Mouse (Mus musculus): ENCODE results near the gene Fgfr2. TPM values are rescaled to one million over a fixed set of nuclear protein-coding genes. Genes with fewer than 3 reads are reported as not detected.

Fgfr2 gene
- polyA plus RNA-seq, 1 experiment from 2014 or later, result 18.5 TPM

- 3% methylated on average over 13 of the region's 13 CpGs for WGBS (ENCODE audit: insufficient replicate concordance)
Measured at GRCm38 (mm10) chr7:131545701-131546385, 1577.3 kb downstream of the Fgfr2 start.

GRCm38 (mm10) chr7:131544871-131545270 is 1578.3 kb downstream of the Fgfr2 start:
- Histone ChIP-seq H3K9me3 (replicated peaks) (no peaks in the 10 kb centered on the region), H3K27ac (no peak overlapping the region), H3K4me1 (peaks cover 17% of the 10 kb centered on the region), H3K27me3 (replicated peaks) (peaks cover 100% of the 10 kb centered on the region), H3K4me2 (no peak overlapping the region), H3K9ac (no peak overlapping the region), H3K4me3 (no peak overlapping the region), H3K36me3 (no peaks in the 10 kb centered on the region)
- ATAC-seq, result no peak
- WGBS (ENCODE audit: insufficient replicate concordance), result 4% methylated on average over 5 of the region's 5 CpGs

More at GRCm38 (mm10) chr7:131545701-131546385, 1577.3 kb downstream of the Fgfr2 start:
- no peak for ATAC-seq
- no peak overlapping the region for H3K4me2 ChIP-seq
- no peak overlapping the region for H3K27ac ChIP-seq
- H3K27me3 ChIP-seq (replicated peaks), result peaks cover 100% of the 10 kb centered on the region
- no peaks in the 10 kb centered on the region for H3K9me3 ChIP-seq (replicated peaks)
- no peak overlapping the region for H3K9ac ChIP-seq
- no peaks in the 10 kb centered on the region for H3K36me3 ChIP-seq
- peaks cover 17% of the 10 kb centered on the region for H3K4me1 ChIP-seq
- H3K4me3 ChIP-seq, result no peak overlapping the region

- H3K4me3 ChIP-seq, result peak overlapping the region; percentile 28
- no peaks in the 10 kb centered on the region for H3K9me3 ChIP-seq (replicated peaks)
- no peaks in the 10 kb centered on the region for H3K36me3 ChIP-seq
- H3K27ac ChIP-seq, result no peak overlapping the region
- WGBS (ENCODE audit: insufficient replicate concordance), result 2% methylated on average over 75 of the region's 75 CpGs
- peak overlapping the region; percentile 61 for H3K4me2 ChIP-seq
- peaks cover 17% of the 10 kb centered on the region for H3K4me1 ChIP-seq
- peaks cover 100% of the 10 kb centered on the region for H3K27me3 ChIP-seq (replicated peaks)
- no peak overlapping the region for H3K9ac ChIP-seq
- no peak for ATAC-seq
Measured at GRCm38 (mm10) chr7:131543623-131544481, 1579.3 kb downstream of the Fgfr2 start.

GRCm38 (mm10) chr7:131542872-131543622 is 1580.1 kb downstream of the Fgfr2 start:
- no peak for ATAC-seq
- WGBS (ENCODE audit: insufficient replicate concordance), result 1% methylated on average over 59 of the region's 71 CpGs

GRCm38 (mm10) chr7:131542115-131542871 is 1580.9 kb downstream of the Fgfr2 start, which contains the start of gene Hmx3:
TSS of gene Hmx3 (plus strand) at chr7:131542867.
- Histone ChIP-seq H3K27ac (no peak within 1 kb of the TSS), H3K27me3 (replicated peaks) (peaks cover 99% of the 10 kb centered on the region), H3K9ac (no peak within 1 kb of the TSS), H3K4me2 (peak within 1 kb of the TSS; percentile 61), H3K9me3 (replicated peaks) (no peaks in the 10 kb centered on the region), H3K4me3 (peak within 1 kb of the TSS; percentile 32), H3K36me3 (no peaks in the 10 kb centered on the region), H3K4me1 (peaks cover 17% of the 10 kb centered on the region)
- WGBS (ENCODE audit: insufficient replicate concordance), result under 1% methylated on average over 62 of the region's 65 CpGs
- peak; percentile 21; the same call in 1 of the 2 replicates for ATAC-seq

More at GRCm38 (mm10) chr7:131542872-131543622, 1580.1 kb downstream of the Fgfr2 start:
- no peak overlapping the region for H3K9ac ChIP-seq
- no peaks in the 10 kb centered on the region for H3K36me3 ChIP-seq
- no peaks in the 10 kb centered on the region for H3K9me3 ChIP-seq (replicated peaks)
- H3K4me2 ChIP-seq, result peak overlapping the region; percentile 61
- H3K4me3 ChIP-seq, result peak overlapping the region; percentile 32
- H3K4me1 ChIP-seq, result peaks cover 17% of the 10 kb centered on the region
- no peak overlapping the region for H3K27ac ChIP-seq
- H3K27me3 ChIP-seq (replicated peaks), result peaks cover 100% of the 10 kb centered on the region

GRCm38 (mm10) chr7:131541184-131542114 is 1581.7 kb downstream of the Fgfr2 start:
- no peaks in the 10 kb centered on the region for H3K9me3 ChIP-seq (replicated peaks)

GRCm38 (mm10) chr7:131539979-131540378 is 1583.2 kb downstream of the Fgfr2 start:
- Histone ChIP-seq H3K27ac (no peak overlapping the region), H3K4me2 (no peak overlapping the region), H3K4me1 (peaks cover 17% of the 10 kb centered on the region), H3K9ac (no peak overlapping the region), H3K9me3 (replicated peaks) (no peaks in the 10 kb centered on the region), H3K27me3 (replicated peaks) (peaks cover 89% of the 10 kb centered on the region), H3K36me3 (no peaks in the 10 kb centered on the region), H3K4me3 (no peak overlapping the region)
- WGBS (ENCODE audit: insufficient replicate concordance), result 0% methylated on average over 7 of the region's 7 CpGs
- ATAC-seq, result no peak

More at GRCm38 (mm10) chr7:131541184-131542114, 1581.7 kb downstream of the Fgfr2 start:
- peaks cover 99% of the 10 kb centered on the region for H3K27me3 ChIP-seq (replicated peaks)
- peak overlapping the region; percentile 32 for H3K4me3 ChIP-seq
- no peak overlapping the region for H3K27ac ChIP-seq
- no peak overlapping the region for H3K9ac ChIP-seq
- no peaks in the 10 kb centered on the region for H3K36me3 ChIP-seq
- WGBS (ENCODE audit: insufficient replicate concordance), result 2% methylated on average over 41 of the region's 41 CpGs
- H3K4me1 ChIP-seq, result peaks cover 17% of the 10 kb centered on the region
- no peak for ATAC-seq
- H3K4me2 ChIP-seq, result peak overlapping the region; percentile 61

- no peaks in the 10 kb centered on the region for H3K27me3 ChIP-seq (replicated peaks)
- H3K9me3 ChIP-seq (replicated peaks), result no peaks in the 10 kb centered on the region
- H3K4me2 ChIP-seq, result no peak overlapping the region
- 50% methylated on average over 2 of the region's 2 CpGs for WGBS (ENCODE audit: insufficient replicate concordance)
- H3K4me1 ChIP-seq, result no peaks in the 10 kb centered on the region
- no peak overlapping the region for H3K9ac ChIP-seq
- no peak overlapping the region for H3K27ac ChIP-seq
- ATAC-seq, result no peak
- no peaks in the 10 kb centered on the region for H3K36me3 ChIP-seq
- H3K4me3 ChIP-seq, result no peak overlapping the region
Measured at GRCm38 (mm10) chr7:131503739-131504138, 1619.4 kb downstream of the Fgfr2 start.

- 78% methylated on average over 5 of the region's 5 CpGs for WGBS (ENCODE audit: insufficient replicate concordance)
- H3K27ac ChIP-seq, result no peak overlapping the region
- no peak overlapping the region for H3K4me3 ChIP-seq
- H3K9me3 ChIP-seq (replicated peaks), result no peaks in the 10 kb centered on the region
- no peak overlapping the region for H3K4me2 ChIP-seq
- H3K36me3 ChIP-seq, result no peaks in the 10 kb centered on the region
- no peaks in the 10 kb centered on the region for H3K27me3 ChIP-seq (replicated peaks)
- no peaks in the 10 kb centered on the region for H3K4me1 ChIP-seq
- no peak overlapping the region for H3K9ac ChIP-seq
- no peak for ATAC-seq
Measured at GRCm38 (mm10) chr7:131478403-131478802, 1644.7 kb downstream of the Fgfr2 start.

GRCm38 (mm10) chr7:131477140-131477539 is 1646.0 kb downstream of the Fgfr2 start:
- no peak for ATAC-seq
- no peak overlapping the region for H3K27ac ChIP-seq
- no peaks in the 10 kb centered on the region for H3K36me3 ChIP-seq
- 69% methylated on average over 8 of the region's 8 CpGs for WGBS (ENCODE audit: insufficient replicate concordance)
- no peak overlapping the region for H3K4me3 ChIP-seq
- H3K27me3 ChIP-seq (replicated peaks), result no peaks in the 10 kb centered on the region
- no peak overlapping the region for H3K4me2 ChIP-seq
- no peaks in the 10 kb centered on the region for H3K9me3 ChIP-seq (replicated peaks)
- H3K4me1 ChIP-seq, result no peaks in the 10 kb centered on the region
- no peak overlapping the region for H3K9ac ChIP-seq

Measured in liver, embryonic 12.5 days (tissue).